Mouse (Mus musculus) erythroblast, embryonic 14.5 days (primary cell): Measurements from ENCODE around the gene Fn1.

Experiments
- GATA1 ChIP-seq: IDR thresholded peaks from 2 replicates; pipeline ENCODE4 v1.6.1; 2012; ENCODE audit warnings: low read length, inconsistent platforms, mixed read lengths
- TAL1 ChIP-seq: IDR thresholded peaks from 3 replicates; pipeline ENCODE4 v1.6.1; 2012; ENCODE audit warnings: low read length, inconsistent platforms, mixed read lengths

DNA sequence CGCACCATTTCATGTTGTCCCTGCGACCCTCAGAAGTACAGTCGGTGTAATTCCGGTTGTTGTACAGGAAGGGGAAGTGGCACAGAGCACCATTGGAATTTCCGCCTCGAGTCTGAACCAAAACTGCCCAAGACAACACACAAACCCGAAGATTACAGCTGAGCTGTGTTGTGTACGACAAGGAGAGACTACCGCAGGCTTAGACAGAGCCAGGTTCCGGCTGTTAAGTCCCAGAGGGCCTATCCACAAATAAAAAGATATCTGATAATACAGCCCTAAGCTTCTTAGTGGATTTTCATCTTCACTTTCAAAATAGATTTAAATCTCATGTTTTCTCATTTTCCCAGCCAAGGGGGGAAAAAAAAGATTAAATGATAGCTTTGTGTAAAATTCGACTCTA lies 11.8 kb downstream of the Fn1 start:
- TF ChIP-seq GATA1 (no peak), TAL1 (no peak)
